Mouse (Mus musculus) CH12.LX (cell line): ENCODE measurements at regions not wholly inside any gene's neighbourhood (a gene's known extent, or its start where the extent isn't known, plus 50 kb on each side); places are given as distances from the start of the nearest gene placed in this dataset.

Experiments
- DNase-seq: peaks from one replicate; pipeline ENCODE4 v3.0.0-alpha.2; 2013; ENCODE audit errors: extremely low read depth
- H3K27ac ChIP-seq: 2 replicates; pipeline ENCODE4 v1.5.1; 2012; ENCODE audit warnings: low read depth, mild to moderate bottlenecking, control low read depth, moderate library complexity; ENCODE audit not compliant: insufficient read depth
- H3K27me3 ChIP-seq: replicated peaks from 2 replicates; pipeline ENCODE3; 2012; ENCODE audit warnings: inconsistent platforms
- H3K36me3 ChIP-seq, 2 experiments: replicated peaks in 1 of 2; 2 replicates each; pipeline versions ENCODE3 to v1.6.1; 2012; ENCODE audit warnings: inconsistent platforms in 1 of 2, low read length in 1 of 2, mild to moderate bottlenecking in 1 of 2, mixed read lengths in 1 of 2, moderate library complexity in 1 of 2; ENCODE audit not compliant: control insufficient read depth in 1 of 2, insufficient read depth in 1 of 2
- H3K4me1 ChIP-seq, 2 experiments: 2 replicates each; pipeline ENCODE4 v1.6.1; 2012; ENCODE audit warnings: inconsistent platforms in 1 of 2, moderate library complexity in 1 of 2; ENCODE audit not compliant: insufficient read depth in 2 of 2, control insufficient read depth in 1 of 2
- H3K4me2 ChIP-seq: 2 replicates; pipeline ENCODE4 v1.6.1; 2012; ENCODE audit warnings: low read depth, mild to moderate bottlenecking, control low read depth; ENCODE audit not compliant: poor library complexity, insufficient read depth, severe bottlenecking
- H3K4me3 ChIP-seq, 3 experiments: fragments of 150-350 bp in 1 of 3; sonication (generic) in 1 of 3; replicated peaks in 1 of 3; 2 replicates each; pipeline versions ENCODE3 to v1.5.1; 2011 to 2012; ENCODE audit warnings: low read depth in 2 of 3, low read length in 2 of 3, mild to moderate bottlenecking in 2 of 3, moderate library complexity in 2 of 3, control low read depth in 1 of 3, improper control_type of control experiment in 1 of 3, inconsistent platforms in 1 of 3, mixed read lengths in 1 of 3; ENCODE audit not compliant: poor library complexity in 1 of 3
- H3K79me2 ChIP-seq: replicated peaks from 2 replicates; pipeline ENCODE4 v1.6.1; 2012; ENCODE audit warnings: mild to moderate bottlenecking, moderate library complexity; ENCODE audit not compliant: control insufficient read depth, poor library complexity, insufficient read depth, severe bottlenecking; ENCODE audit errors: extremely low read depth
- H3K9ac ChIP-seq: 2 replicates; pipeline ENCODE4 v1.6.1; 2012; ENCODE audit warnings: low read depth, mild to moderate bottlenecking, control low read depth, moderate library complexity; ENCODE audit not compliant: insufficient read depth
- H3K9me3 ChIP-seq: replicated peaks from 2 replicates; pipeline ENCODE3; 2012; ENCODE audit warnings: low read length, inconsistent platforms, mixed read lengths
- BHLHE40 ChIP-seq: IDR thresholded peaks from 2 replicates; pipeline ENCODE4 v1.6.1; 2011; ENCODE audit warnings: mild to moderate bottlenecking, low read depth, low read length, improper control_type of control experiment
- CHD1 ChIP-seq: IDR thresholded peaks from 2 replicates; pipeline ENCODE4 v1.6.1; 2012; ENCODE audit warnings: low read depth, low read length, improper control_type of control experiment, inconsistent platforms
- CHD2 ChIP-seq: IDR thresholded peaks from 2 replicates; pipeline ENCODE4 v1.6.1; 2011; ENCODE audit warnings: low read length, improper control_type of control experiment
- CTCF ChIP-seq, 2 experiments: IDR thresholded peaks in 1 of 2; conservative IDR thresholded peaks in 1 of 2; 2 replicates each; pipeline ENCODE4 v1.5.1; 2011 to 2012; ENCODE audit warnings: low read depth in 2 of 2, low read length in 2 of 2, improper control_type of control experiment in 1 of 2, inconsistent platforms in 1 of 2, mild to moderate bottlenecking in 1 of 2, moderate library complexity in 1 of 2
- ELF1 ChIP-seq: IDR thresholded peaks from 2 replicates; pipeline ENCODE4 v1.6.1; 2014; ENCODE audit warnings: low read depth, mild to moderate bottlenecking, inconsistent platforms, low read length, improper control_type of control experiment
- GABPA ChIP-seq: IDR thresholded peaks from 2 replicates; pipeline ENCODE4 v1.6.1; 2012; ENCODE audit warnings: low read depth, low read length, improper control_type of control experiment, inconsistent platforms; ENCODE audit not compliant: insufficient replicate concordance
- HCFC1 ChIP-seq: IDR thresholded peaks from 2 replicates; pipeline ENCODE4 v1.6.1; 2012; ENCODE audit warnings: low read depth, mild to moderate bottlenecking, inconsistent platforms, low read length, improper control_type of control experiment
- IRF4 ChIP-seq: IDR thresholded peaks from 2 replicates; pipeline ENCODE4 v1.6.1; 2014; ENCODE audit warnings: low read depth, mild to moderate bottlenecking, inconsistent platforms, low read length, improper control_type of control experiment
- JUN ChIP-seq: IDR thresholded peaks from 2 replicates; pipeline ENCODE4 v1.6.1; 2011; ENCODE audit warnings: low read depth, mild to moderate bottlenecking, low read length, improper control_type of control experiment, moderate library complexity; ENCODE audit not compliant: insufficient read depth
- KAT2A ChIP-seq: IDR thresholded peaks from 2 replicates; pipeline ENCODE4 v1.6.1; 2012; ENCODE audit warnings: low read length, improper control_type of control experiment, inconsistent platforms; ENCODE audit not compliant: insufficient replicate concordance
- MAZ ChIP-seq: IDR thresholded peaks from 2 replicates; pipeline ENCODE4 v1.6.1; 2012; ENCODE audit warnings: low read depth, mild to moderate bottlenecking, inconsistent platforms, low read length, improper control_type of control experiment, moderate library complexity
- MEF2A ChIP-seq: IDR thresholded peaks from 2 replicates; pipeline ENCODE4 v1.6.1; 2014; ENCODE audit warnings: low read depth, mild to moderate bottlenecking, inconsistent platforms, low read length, improper control_type of control experiment, borderline replicate concordance
- MYC ChIP-seq: IDR thresholded peaks from 2 replicates; pipeline ENCODE4 v1.6.1; 2011; ENCODE audit warnings: low read depth, mild to moderate bottlenecking, improper control_type of control experiment, low read length
- POLR2AphosphoS2 ChIP-seq: IDR thresholded peaks from 2 replicates; pipeline ENCODE4 v1.6.1; 2011; ENCODE audit warnings: low read depth, low read length, improper control_type of control experiment
- RAD21 ChIP-seq: IDR thresholded peaks from 2 replicates; pipeline ENCODE4 v1.6.1; 2011; ENCODE audit warnings: low read depth, mild to moderate bottlenecking, low read length, improper control_type of control experiment, moderate library complexity
- RCOR1 ChIP-seq: conservative IDR thresholded peaks from 2 replicates; pipeline ENCODE4 v1.6.1; 2012; ENCODE audit warnings: low read depth, mild to moderate bottlenecking, inconsistent platforms, low read length, improper control_type of control experiment
- SIN3A ChIP-seq: IDR thresholded peaks from 2 replicates; pipeline ENCODE4 v1.6.1; 2012; ENCODE audit warnings: low read length, improper control_type of control experiment, inconsistent platforms
- SMC3 ChIP-seq: IDR thresholded peaks from 2 replicates; pipeline ENCODE4 v1.6.1; 2011; ENCODE audit warnings: low read depth, low read length, improper control_type of control experiment
- TBP ChIP-seq: conservative IDR thresholded peaks from 2 replicates; pipeline ENCODE4 v1.6.1; 2011; ENCODE audit warnings: low read depth, low read length, improper control_type of control experiment
- TCF12 ChIP-seq: IDR thresholded peaks from 2 replicates; pipeline ENCODE4 v1.6.1; 2014; ENCODE audit warnings: low read depth, mild to moderate bottlenecking, inconsistent platforms, low read length, improper control_type of control experiment
- UBTF ChIP-seq: IDR thresholded peaks from 2 replicates; pipeline ENCODE4 v1.6.1; 2012; ENCODE audit warnings: low read depth, mild to moderate bottlenecking, inconsistent platforms, low read length, improper control_type of control experiment, moderate library complexity
- USF1 ChIP-seq: IDR thresholded peaks from 2 replicates; pipeline ENCODE4 v1.6.1; 2014; ENCODE audit warnings: low read depth, mild to moderate bottlenecking, inconsistent platforms, low read length, improper control_type of control experiment
- USF2 ChIP-seq: conservative IDR thresholded peaks from 2 replicates; pipeline ENCODE4 v1.6.1; 2011; ENCODE audit warnings: low read depth, low read length, improper control_type of control experiment
- ZC3H11A ChIP-seq: IDR thresholded peaks from 2 replicates; pipeline ENCODE4 v1.6.1; 2012; ENCODE audit warnings: low read depth, mild to moderate bottlenecking, inconsistent platforms, low read length, improper control_type of control experiment
- ZKSCAN1 ChIP-seq: IDR thresholded peaks from 2 replicates; pipeline ENCODE4 v1.6.1; 2012; ENCODE audit warnings: low read depth, inconsistent platforms, low read length, improper control_type of control experiment, borderline replicate concordance
- ZMIZ1 ChIP-seq: IDR thresholded peaks from 2 replicates; pipeline ENCODE4 v1.6.1; 2012; ENCODE audit warnings: low read depth, mild to moderate bottlenecking, inconsistent platforms, low read length, improper control_type of control experiment
- ZNF384 ChIP-seq: IDR thresholded peaks from 2 replicates; pipeline ENCODE4 v1.6.1; 2012; ENCODE audit warnings: low read depth, low read length, improper control_type of control experiment, inconsistent platforms
- dilution Hi-C: fragments of 300-500 bp; cut with MboI; formaldehyde crosslinking; loops from 2 replicates; pipeline ENCODE4 v1.14.3; 2020; ENCODE audit warnings: low sequenced_read_pairs; ENCODE audit not compliant: extremely low pct_unique_long_range_greater_than_20kb, extremely low pct_ligation_motif_present
- in situ Hi-C: fragments of 300-500 bp; cut with MboI; formaldehyde crosslinking; loops from 3 replicates; pipeline ENCODE4 v1.14.3; 2019; ENCODE audit warnings: low sequenced_read_pairs, low pct_ligation_motif_present, low pct_unique_long_range_greater_than_20kb, mixed read lengths

GRCm38 (mm10) chr1:126930611-126931010, 100.0 kb upstream of the Nckap5 start:
- no peak overlapping the region for H3K4me2 ChIP-seq
- TF ChIP-seq ZMIZ1: no peak
- TF ChIP-seq, all 38 proteins: peak for 0

GRCm38 (mm10) chr1:126929666-126930065, 99.1 kb upstream of the Nckap5 start:
- peaks cover 78% of the 10 kb centered on the region for H3K27me3 ChIP-seq
- H3K9me3 ChIP-seq: no peaks in the 10 kb centered on the region
- DNase-seq: peak; percentile 35
- TF ChIP-seq MYC (no peak), IRF4 (no peak), ZKSCAN1 (no peak), CTCF (conservative IDR thresholded peaks at IDR 0.05 in 1 of 2, IDR thresholded peaks at IDR 0.05 in 1 of 2; ENCODE audit: low read depth in 2 of 2, low read length in 2 of 2) (peak; percentile 46 to 56; a peak in 3 of 4 replicates), POLR2AphosphoS2 (no peak), JUN (no peak), ELF1 (no peak), ZC3H11A (no peak), RCOR1 (no peak), CHD1 (no peak), BHLHE40 (no peak), USF2 (no peak), SMC3 (peak; percentile 41; the same call in 1 of the 2 replicates), RAD21 (peak; percentile 10), KAT2A (no peak), HCFC1 (no peak), MAZ (no peak), GABPA (no peak), TCF12 (no peak), SIN3A (no peak), UBTF (no peak), TBP (no peak), MEF2A (no peak), ZNF384 (no peak), CHD2 (no peak), USF1 (no peak)
- no peak overlapping the region for H3K9ac ChIP-seq
- no peak overlapping the region for H3K4me2 ChIP-seq
- no peaks in the 10 kb centered on the region for H3K36me3 ChIP-seq
- dilution Hi-C loops (no loop called here), in situ Hi-C loops (no loop called here)
- no peaks in the 10 kb centered on the region for H3K79me2 ChIP-seq
- H3K4me3 ChIP-seq: no peak overlapping the region
- no peaks in the 10 kb centered on the region for H3K4me1 ChIP-seq
- no peak overlapping the region for H3K27ac ChIP-seq

More at GRCm38 (mm10) chr1:126930611-126931010, 100.0 kb upstream of the Nckap5 start:
- H3K36me3 ChIP-seq: no peaks in the 10 kb centered on the region
- H3K4me1 ChIP-seq: no peaks in the 10 kb centered on the region
- dilution Hi-C loops (no loop called here), in situ Hi-C loops (no loop called here)
- H3K9ac ChIP-seq: no peak overlapping the region
- no peaks in the 10 kb centered on the region for H3K79me2 ChIP-seq
- peaks cover 74% of the 10 kb centered on the region for H3K27me3 ChIP-seq
- no peak for DNase-seq
- H3K9me3 ChIP-seq: no peaks in the 10 kb centered on the region
- no peak overlapping the region for H3K27ac ChIP-seq
- no peak overlapping the region for H3K4me3 ChIP-seq
